Mouse (Mus musculus) liver, adult 2 months (tissue): Measurements from ENCODE around the gene Gpr137.

Experiments used
- CTCF ChIP-seq: fragments of 200-500 bp; IDR thresholded peaks from 2 replicates; pipeline ENCODE4 v1.5.1; 2011; ENCODE audit warnings: low read depth, low read length, control low read depth
- POLR2A ChIP-seq: fragments of 200-500 bp; IDR thresholded peaks from 2 replicates; pipeline ENCODE4 v1.6.1; 2011; ENCODE audit warnings: low read length, control low read depth; ENCODE audit not compliant: insufficient read depth; ENCODE audit errors: extremely low read depth

- no peak for TF ChIP-seq CTCF
- 0 out of 2 replicates have a peak, but pooled peaks have one; percentile 40 for TF ChIP-seq POLR2A
Observed at GRCm38 (mm10) chr19:6951994-6952711, 9.9 kb upstream of the Gpr137 start.
